Mouse (Mus musculus): ENCODE results near the gene Olfr1410. TPM values are rescaled to one million over a fixed set of nuclear protein-coding genes. Genes with fewer than 3 reads are reported as not detected.

Olfr1410 gene
- polyA plus RNA-seq, 1 experiment from 2014 or later = not detected

GRCm38 (mm10) chr1:92646111-92646510 is 40.5 kb downstream of the Olfr1410 start:
- no peak for ATAC-seq (ENCODE audit: low FRiP score)
- H3K4me3 ChIP-seq (replicated peaks; ENCODE audit: low read length) = no peak overlapping the region
- peaks cover 7% of the 10 kb centered on the region for H3K4me1 ChIP-seq (replicated peaks; ENCODE audit: control insufficient read depth, insufficient read depth, low read length)
- DNase-seq (ENCODE audit: low spot score) = no peak
- no peaks in the 10 kb centered on the region for H3K36me3 ChIP-seq (replicated peaks; ENCODE audit: control insufficient read depth, insufficient read depth)
- no peak overlapping the region for H3K4me2 ChIP-seq (replicated peaks)
- H3K9ac ChIP-seq = no peak overlapping the region
- no peak overlapping the region for H3K27ac ChIP-seq
- no peaks in the 10 kb centered on the region for H3K9me3 ChIP-seq (ENCODE audit: control insufficient read depth, low read length)
- 52% methylated on average over 2 of the region's 2 CpGs for WGBS
- no peaks in the 10 kb centered on the region for H3K27me3 ChIP-seq (ENCODE audit: control insufficient read depth, insufficient read depth, low read length)

- ATAC-seq (ENCODE audit: low FRiP score) (no peak), DNase-seq (ENCODE audit: low spot score) (no peak)
- H3K9ac ChIP-seq = no peak overlapping the region
- WGBS = 80% methylated on average over 7 of the region's 7 CpGs
- peaks cover 6% of the 10 kb centered on the region; the same call in 1 of the 2 replicates for H3K4me1 ChIP-seq (replicated peaks; ENCODE audit: control insufficient read depth, insufficient read depth, low read length)
- H3K27me3 ChIP-seq (ENCODE audit: control insufficient read depth, insufficient read depth, low read length) = no peaks in the 10 kb centered on the region
- H3K9me3 ChIP-seq (ENCODE audit: control insufficient read depth, low read length) = no peaks in the 10 kb centered on the region
- H3K4me2 ChIP-seq (replicated peaks) = no peak overlapping the region
- H3K36me3 ChIP-seq (replicated peaks; ENCODE audit: control insufficient read depth, insufficient read depth) = no peaks in the 10 kb centered on the region
- H3K27ac ChIP-seq = no peak overlapping the region
- no peak overlapping the region for H3K4me3 ChIP-seq (replicated peaks; ENCODE audit: low read length)
Measured at GRCm38 (mm10) chr1:92646601-92647000, 41.0 kb downstream of the Olfr1410 start.

GRCm38 (mm10) chr1:92647026-92647425 is 41.4 kb downstream of the Olfr1410 start:
- H3K9me3 ChIP-seq (ENCODE audit: control insufficient read depth, low read length) = no peaks in the 10 kb centered on the region
- H3K4me3 ChIP-seq (replicated peaks; ENCODE audit: low read length) = no peak overlapping the region
- ATAC-seq (ENCODE audit: low FRiP score) (no peak), DNase-seq (ENCODE audit: low spot score) (no peak)
- H3K27me3 ChIP-seq (ENCODE audit: control insufficient read depth, insufficient read depth, low read length) = no peaks in the 10 kb centered on the region
- no peak overlapping the region for H3K27ac ChIP-seq
- 75% methylated on average over 4 of the region's 4 CpGs for WGBS
- H3K4me1 ChIP-seq (replicated peaks; ENCODE audit: control insufficient read depth, insufficient read depth, low read length) = peaks cover 6% of the 10 kb centered on the region; the same call in 1 of the 2 replicates
- no peak overlapping the region for H3K4me2 ChIP-seq (replicated peaks)
- H3K36me3 ChIP-seq (replicated peaks; ENCODE audit: control insufficient read depth, insufficient read depth) = no peaks in the 10 kb centered on the region
- no peak overlapping the region for H3K9ac ChIP-seq

GRCm38 (mm10) chr1:92647752-92648151 is 42.2 kb downstream of the Olfr1410 start:
- H3K27me3 ChIP-seq (ENCODE audit: control insufficient read depth, insufficient read depth, low read length) = no peaks in the 10 kb centered on the region
- 8% methylated on average over 8 of the region's 8 CpGs for WGBS
- no peak overlapping the region for H3K4me2 ChIP-seq (replicated peaks)

GRCm38 (mm10) chr1:92648197-92648596 is 42.6 kb downstream of the Olfr1410 start:
- no peaks in the 10 kb centered on the region for H3K9me3 ChIP-seq (ENCODE audit: control insufficient read depth, low read length)
- no peak overlapping the region for H3K27ac ChIP-seq
- H3K36me3 ChIP-seq (replicated peaks; ENCODE audit: control insufficient read depth, insufficient read depth) = no peaks in the 10 kb centered on the region
- WGBS = 56% methylated on average over 10 of the region's 10 CpGs
- no peak for DNase-seq (ENCODE audit: low spot score)
- no peak for ATAC-seq (ENCODE audit: low FRiP score)
- H3K4me3 ChIP-seq (replicated peaks; ENCODE audit: low read length) = no peak overlapping the region
- no peaks in the 10 kb centered on the region for H3K27me3 ChIP-seq (ENCODE audit: control insufficient read depth, insufficient read depth, low read length)
- H3K9ac ChIP-seq = no peak overlapping the region
- no peak overlapping the region for H3K4me2 ChIP-seq (replicated peaks)
- no peaks in the 10 kb centered on the region for H3K4me1 ChIP-seq (replicated peaks; ENCODE audit: control insufficient read depth, insufficient read depth, low read length)

More at GRCm38 (mm10) chr1:92647752-92648151, 42.2 kb downstream of the Olfr1410 start:
- peak; percentile 55 for ATAC-seq (ENCODE audit: low FRiP score)
- Histone ChIP-seq H3K36me3 (replicated peaks; ENCODE audit: control insufficient read depth, insufficient read depth) (no peaks in the 10 kb centered on the region), H3K9ac (no peak overlapping the region), H3K9me3 (ENCODE audit: control insufficient read depth, low read length) (no peaks in the 10 kb centered on the region), H3K4me1 (replicated peaks; ENCODE audit: control insufficient read depth, insufficient read depth, low read length) (no peaks in the 10 kb centered on the region), H3K27ac (no peak overlapping the region), H3K4me3 (replicated peaks; ENCODE audit: low read length) (no peak overlapping the region)
- peak; percentile 84 for DNase-seq (ENCODE audit: low spot score)

GRCm38 (mm10) chr1:92648673-92649072 is 43.1 kb downstream of the Olfr1410 start, which contains the start of gene Otos:
Gene Otos, minus strand, starts transcription at chr1:92648841.
- no peak within 1 kb of the TSS for H3K9ac ChIP-seq

GRCm38 (mm10) chr1:92651467-92651866 is 45.9 kb downstream of the Olfr1410 start:
- Histone ChIP-seq H3K9ac (no peak overlapping the region), H3K4me3 (replicated peaks; ENCODE audit: low read length) (no peak overlapping the region), H3K4me2 (replicated peaks) (no peak overlapping the region), H3K27me3 (ENCODE audit: control insufficient read depth, insufficient read depth, low read length) (no peaks in the 10 kb centered on the region), H3K4me1 (replicated peaks; ENCODE audit: control insufficient read depth, insufficient read depth, low read length) (no peaks in the 10 kb centered on the region), H3K9me3 (ENCODE audit: control insufficient read depth, low read length) (no peaks in the 10 kb centered on the region), H3K27ac (no peak overlapping the region), H3K36me3 (replicated peaks; ENCODE audit: control insufficient read depth, insufficient read depth) (no peaks in the 10 kb centered on the region)
- 60% methylated on average over 3 of the region's 3 CpGs for WGBS
- 0 out of 2 replicates have a peak, but pooled peaks have one; percentile 22 for ATAC-seq (ENCODE audit: low FRiP score)
- DNase-seq (ENCODE audit: low spot score) = no peak

More at GRCm38 (mm10) chr1:92648673-92649072, 43.1 kb downstream of the Olfr1410 start, which contains the start of gene Otos:
- 28% methylated on average over 8 of the region's 8 CpGs for WGBS
- H3K4me1 ChIP-seq (replicated peaks; ENCODE audit: control insufficient read depth, insufficient read depth, low read length) = no peaks in the 10 kb centered on the region
- H3K36me3 ChIP-seq (replicated peaks; ENCODE audit: control insufficient read depth, insufficient read depth) = no peaks in the 10 kb centered on the region
- no peak within 1 kb of the TSS for H3K4me3 ChIP-seq (replicated peaks; ENCODE audit: low read length)
- H3K27me3 ChIP-seq (ENCODE audit: control insufficient read depth, insufficient read depth, low read length) = no peaks in the 10 kb centered on the region
- no peak within 1 kb of the TSS for H3K27ac ChIP-seq
- H3K9me3 ChIP-seq (ENCODE audit: control insufficient read depth, low read length) = no peaks in the 10 kb centered on the region
- peak; percentile 67; the same call in 1 of the 2 replicates for ATAC-seq (ENCODE audit: low FRiP score)
- DNase-seq (ENCODE audit: low spot score) = peak; percentile 77
- no peak within 1 kb of the TSS for H3K4me2 ChIP-seq (replicated peaks)

GRCm38 (mm10) chr1:92653179-92653578 is 47.6 kb downstream of the Olfr1410 start:
- Histone ChIP-seq H3K4me2 (replicated peaks) (no peak overlapping the region), H3K27ac (no peak overlapping the region), H3K9me3 (ENCODE audit: control insufficient read depth, low read length) (no peaks in the 10 kb centered on the region), H3K9ac (no peak overlapping the region), H3K4me1 (replicated peaks; ENCODE audit: control insufficient read depth, insufficient read depth, low read length) (no peaks in the 10 kb centered on the region), H3K36me3 (replicated peaks; ENCODE audit: control insufficient read depth, insufficient read depth) (no peaks in the 10 kb centered on the region), H3K27me3 (ENCODE audit: control insufficient read depth, insufficient read depth, low read length) (no peaks in the 10 kb centered on the region), H3K4me3 (replicated peaks; ENCODE audit: low read length) (no peak overlapping the region)
- DNase-seq (ENCODE audit: low spot score) (no peak), ATAC-seq (ENCODE audit: low FRiP score) (no peak)
- 95% methylated on average over 3 of the region's 3 CpGs for WGBS

GRCm38 (mm10) chr1:92654676-92655075 is 49.1 kb downstream of the Olfr1410 start:
- no peaks in the 10 kb centered on the region for H3K36me3 ChIP-seq (replicated peaks; ENCODE audit: control insufficient read depth, insufficient read depth)
- H3K4me1 ChIP-seq (replicated peaks; ENCODE audit: control insufficient read depth, insufficient read depth, low read length) = no peaks in the 10 kb centered on the region
- H3K9me3 ChIP-seq (ENCODE audit: control insufficient read depth, low read length) = no peaks in the 10 kb centered on the region
- no peak overlapping the region for H3K27ac ChIP-seq
- H3K9ac ChIP-seq = no peak overlapping the region
- ATAC-seq (ENCODE audit: low FRiP score) = no peak
- H3K27me3 ChIP-seq (ENCODE audit: control insufficient read depth, insufficient read depth, low read length) = no peaks in the 10 kb centered on the region
- WGBS = 70% methylated on average over 2 of the region's 2 CpGs
- no peak overlapping the region for H3K4me2 ChIP-seq (replicated peaks)
- DNase-seq (ENCODE audit: low spot score) = no peak
- H3K4me3 ChIP-seq (replicated peaks; ENCODE audit: low read length) = no peak overlapping the region

Data from hindbrain, embryonic 14.5 days (tissue).